Mouse (Mus musculus): ENCODE data around the gene Atoh8.

DNA sequence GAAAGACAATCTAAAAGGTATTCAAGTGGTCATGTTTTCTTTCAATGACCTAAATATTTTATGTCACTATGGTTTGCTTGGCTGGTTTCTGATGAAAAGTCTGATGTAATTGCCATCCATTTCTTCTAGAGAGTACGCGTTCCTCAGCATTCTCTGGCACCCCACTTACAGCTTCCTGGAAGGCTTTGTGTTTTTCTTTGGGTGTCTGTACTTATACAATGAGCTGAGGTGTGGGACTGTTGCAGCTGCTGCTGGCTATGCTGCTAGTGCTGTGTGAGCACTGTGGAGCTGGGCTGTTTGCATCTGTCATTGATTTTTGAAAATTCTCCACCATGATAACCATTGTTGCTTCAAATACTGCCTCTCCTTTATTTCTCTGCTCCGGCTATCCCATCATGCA is 56.4 kb downstream of the Atoh8 start:
- TF ChIP-seq POLR2A (IDR thresholded peaks at IDR 0.05; ENCODE audit: low read depth, low read length) (no peak), CTCF (IDR thresholded peaks at IDR 0.05; ENCODE audit: extremely low read depth, insufficient read length, insufficient replicate concordance, low read depth, low read length) (no peak)
